Mouse (Mus musculus): ENCODE data around the gene 4921539E11Rik. TPM values are rescaled to one million over a fixed set of nuclear protein-coding genes. Genes with fewer than 3 reads are reported as not detected.

4921539E11Rik gene
- total RNA-seq, 2 experiments from 2014 or later: not detected

- DNase-seq (ENCODE audit: low spot score in 2 of 2): no peak
Measured at GRCm38 (mm10) chr4:103247249-103247648, 43.4 kb downstream of the 4921539E11Rik start.

GRCm38 (mm10) chr4:103232156-103232555 is 58.5 kb downstream of the 4921539E11Rik start:
- DNase-seq (ENCODE audit: low spot score in 2 of 2): no peak

- no peak for DNase-seq (ENCODE audit: low spot score in 2 of 2)
Measured at GRCm38 (mm10) chr4:103222854-103223253, 67.8 kb downstream of the 4921539E11Rik start.

- DNase-seq (ENCODE audit: low spot score in 2 of 2): no peak
Measured at GRCm38 (mm10) chr4:103221789-103222188, 68.9 kb downstream of the 4921539E11Rik start.

GRCm38 (mm10) chr4:103219011-103219410 is 71.7 kb downstream of the 4921539E11Rik start:
- no peak for DNase-seq (ENCODE audit: low spot score in 2 of 2)

- no peak for DNase-seq (ENCODE audit: low spot score in 2 of 2)
Measured at GRCm38 (mm10) chr4:103216046-103216445, 74.6 kb downstream of the 4921539E11Rik start.

- peak; percentile 71 to 83 for DNase-seq (ENCODE audit: low spot score in 2 of 2)
Measured at GRCm38 (mm10) chr4:103214925-103215820, 75.5 kb downstream of the 4921539E11Rik start, which contains the start of gene Slc35d1. Slc35d1 (minus strand) TSS chr4:103215164.

GRCm38 (mm10) chr4:103214498-103214924 is 76.2 kb downstream of the 4921539E11Rik start:
- DNase-seq (ENCODE audit: low spot score in 2 of 2): peak; percentile 50 to 76

GRCm38 (mm10) chr4:103213859-103214497 is 76.7 kb downstream of the 4921539E11Rik start:
- DNase-seq (ENCODE audit: low spot score in 2 of 2): no peak

GRCm38 (mm10) chr4:103208553-103208952 is 82.1 kb downstream of the 4921539E11Rik start:
- no peak for DNase-seq (ENCODE audit: low spot score in 2 of 2)

GRCm38 (mm10) chr4:103203646-103204045 is 87.0 kb downstream of the 4921539E11Rik start:
- DNase-seq (ENCODE audit: low spot score in 2 of 2): no peak

GRCm38 (mm10) chr4:103200046-103200445 is 90.6 kb downstream of the 4921539E11Rik start:
- no peak for DNase-seq (ENCODE audit: low spot score in 2 of 2)

GRCm38 (mm10) chr4:103199086-103199485 is 91.6 kb downstream of the 4921539E11Rik start:
- DNase-seq (ENCODE audit: low spot score in 2 of 2): no peak

GRCm38 (mm10) chr4:103197401-103197800 is 93.3 kb downstream of the 4921539E11Rik start:
- DNase-seq (ENCODE audit: low spot score in 2 of 2): no peak

GRCm38 (mm10) chr4:103192421-103192820 is 98.2 kb downstream of the 4921539E11Rik start:
- DNase-seq (ENCODE audit: low spot score in 2 of 2): no peak

- DNase-seq (ENCODE audit: low spot score in 2 of 2): no peak
Measured at GRCm38 (mm10) chr4:103188786-103189640, 101.7 kb downstream of the 4921539E11Rik start.

Other genes with a start within 250 kb of the 4921539E11Rik start
- gene Mier1, start 176.5 kb downstream of the 4921539E11Rik start, total RNA-seq (2021): 10 to 100 TPM; 40.9 to 55.6 TPM
- 1 to 10 TPM; 2.2 to 2.7 TPM for gene Wdr78, start 176.3 kb downstream of the 4921539E11Rik start, total RNA-seq (2021)
- gene Slc35d1, start 75.7 kb downstream of the 4921539E11Rik start, total RNA-seq (2021): 1 to 10 TPM; 7.8 to 8.9 TPM
- 10 to 100 TPM; 16.0 to 16.3 TPM for gene Oma1, start 22.9 kb upstream of the 4921539E11Rik start, total RNA-seq (2021)

Data from gastrocnemius, postnatal 4 days (tissue).